Mouse (Mus musculus) neural tube, embryonic 14.5 days (tissue): Measurements from ENCODE around the gene Zmynd8. TPM values are rescaled to one million over a fixed set of nuclear protein-coding genes. Genes with fewer than 3 reads are reported as not detected.

Experiments
- ATAC-seq: fragments of 200-750 bp; cut with Nextera tagmentation; 2 replicates; pipeline ENCODE4 v1.8.0; 2017; ENCODE audit warnings: low read depth, mild to moderate bottlenecking, moderate TSS enrichment, moderate library complexity
- H3K27ac ChIP-seq: fragments of 300-500 bp; sonication (generic); 2 replicates; pipeline ENCODE4 v1.5.1; 2014; ENCODE audit warnings: low read depth, mild to moderate bottlenecking, control low read depth, low read length, moderate library complexity, mixed read lengths
- H3K27me3 ChIP-seq: fragments of 300-500 bp; sonication (generic); 2 replicates; pipeline ENCODE4 v1.6.1; 2014; ENCODE audit warnings: low read length; ENCODE audit not compliant: control insufficient read depth, insufficient read depth
- H3K36me3 ChIP-seq: fragments of 300-500 bp; sonication (generic); 2 replicates; pipeline ENCODE4 v1.6.1; 2014; ENCODE audit warnings: low read length, mixed read lengths; ENCODE audit not compliant: control insufficient read depth, insufficient read depth
- H3K4me1 ChIP-seq: fragments of 300-500 bp; sonication (generic); 2 replicates; pipeline ENCODE4 v1.6.1; 2014; ENCODE audit warnings: low read length; ENCODE audit not compliant: control insufficient read depth, insufficient read depth
- H3K4me2 ChIP-seq: fragments of 300-500 bp; sonication (generic); 2 replicates; pipeline ENCODE4 v1.6.1; 2014; ENCODE audit warnings: mild to moderate bottlenecking, low read depth, low read length, control low read depth
- H3K4me3 ChIP-seq: fragments of 300-500 bp; sonication (generic); 2 replicates; pipeline ENCODE4 v1.5.1; 2014; ENCODE audit warnings: low read depth, low read length, control low read depth, mixed read lengths
- H3K9ac ChIP-seq: fragments of 300-500 bp; sonication (generic); replicated peaks from 2 replicates; pipeline ENCODE4 v1.6.1; 2014; ENCODE audit warnings: low read depth, mild to moderate bottlenecking, control low read depth, low read length, mixed read lengths
- H3K9me3 ChIP-seq: fragments of 300-500 bp; sonication (generic); 2 replicates; pipeline ENCODE4 v1.6.1; 2016; ENCODE audit warnings: low read length; ENCODE audit not compliant: control insufficient read depth
- WGBS: fragments of 180-500 bp; shearing (Covaris S2); extraction: QIAGEN DNeasy Blood & Tissue Kit; methylation state at CpG from one replicate; pipeline ENCODE4 v1.1.7; 2014; 5-methylcytosine and 5-hydroxymethylcytosine counted together
- polyA plus RNA-seq: library from polyadenylated mRNA; unstranded; fragments of >200 nt; fragmentation: Nextera tagmentation; extraction: Ambion mirVana; gene quantifications from 2 replicates; pipeline ENCODE4 v1.2.1, GENCODE M21; 2014

Gene Zmynd8
- polyA plus RNA-seq, 1 experiment from 2014 or later: 69.3 TPM

GRCm38 (mm10) chr2:165832295-165832694 lies 66.5 kb downstream of the Zmynd8 start:
- Histone ChIP-seq H3K27me3 (no peaks in the 10 kb centered on the region), H3K4me2 (no peak overlapping the region), H3K27ac (no peak overlapping the region; the same call in 1 of the 2 replicates), H3K4me3 (no peak overlapping the region), H3K9ac (no peak overlapping the region), H3K4me1 (no peaks in the 10 kb centered on the region), H3K9me3 (no peaks in the 10 kb centered on the region), H3K36me3 (peaks cover 54% of the 10 kb centered on the region)
- WGBS: 83% methylated on average over 9 of the region's 9 CpGs
- no peak for ATAC-seq

GRCm38 (mm10) chr2:165831637-165832289 lies 67.1 kb downstream of the Zmynd8 start:
- Histone ChIP-seq H3K27me3 (no peaks in the 10 kb centered on the region), H3K4me1 (no peaks in the 10 kb centered on the region), H3K9ac (no peak overlapping the region), H3K9me3 (no peaks in the 10 kb centered on the region), H3K36me3 (peaks cover 57% of the 10 kb centered on the region), H3K4me2 (no peak overlapping the region), H3K4me3 (no peak overlapping the region), H3K27ac (no peak overlapping the region)
- ATAC-seq: no peak
- whole genome bisulfite sequencing: 82% methylated on average over 8 of the region's 8 CpGs

- H3K4me1 ChIP-seq: no peaks in the 10 kb centered on the region
- no peak overlapping the region for H3K9ac ChIP-seq
- no peak for ATAC-seq
- no peak overlapping the region for H3K27ac ChIP-seq
- H3K27me3 ChIP-seq: no peaks in the 10 kb centered on the region
- 59% methylated on average over 12 of the region's 12 CpGs for WGBS
- peaks cover 62% of the 10 kb centered on the region for H3K36me3 ChIP-seq
- H3K4me3 ChIP-seq: no peak overlapping the region
- H3K9me3 ChIP-seq: no peaks in the 10 kb centered on the region
- H3K4me2 ChIP-seq: no peak overlapping the region
Measured at GRCm38 (mm10) chr2:165828770-165829169, 70.0 kb downstream of the Zmynd8 start.

- no peaks in the 10 kb centered on the region for H3K27me3 ChIP-seq
Measured at GRCm38 (mm10) chr2:165825964-165826712, 72.7 kb downstream of the Zmynd8 start.

GRCm38 (mm10) chr2:165825261-165825900 lies 73.4 kb downstream of the Zmynd8 start:
- no peak overlapping the region for H3K4me3 ChIP-seq
- H3K9me3 ChIP-seq: no peaks in the 10 kb centered on the region
- 85% methylated on average over 17 of the region's 17 CpGs for WGBS
- H3K4me1 ChIP-seq: 0 out of 2 replicates have a peak, but pooled peaks cover 4% of the 10 kb centered on the region
- no peaks in the 10 kb centered on the region for H3K27me3 ChIP-seq
- peaks cover 48% of the 10 kb centered on the region for H3K36me3 ChIP-seq
- no peak overlapping the region for H3K9ac ChIP-seq
- 0 out of 2 replicates have a peak, but pooled peaks have one; percentile 29 for ATAC-seq
- no peak overlapping the region for H3K4me2 ChIP-seq
- no peak overlapping the region for H3K27ac ChIP-seq

More at GRCm38 (mm10) chr2:165825964-165826712, 72.7 kb downstream of the Zmynd8 start:
- no peak overlapping the region for H3K4me2 ChIP-seq
- ATAC-seq: peak; percentile 59; the same call in 1 of the 2 replicates
- peaks cover 47% of the 10 kb centered on the region for H3K36me3 ChIP-seq
- H3K27ac ChIP-seq: no peak overlapping the region
- no peaks in the 10 kb centered on the region for H3K4me1 ChIP-seq
- H3K4me3 ChIP-seq: no peak overlapping the region
- no peak overlapping the region for H3K9ac ChIP-seq
- H3K9me3 ChIP-seq: no peaks in the 10 kb centered on the region
- 61% methylated on average over 10 of the region's 10 CpGs for WGBS

GRCm38 (mm10) chr2:165824826-165825225 lies 74.0 kb downstream of the Zmynd8 start:
- Histone ChIP-seq H3K9me3 (no peaks in the 10 kb centered on the region), H3K36me3 (peaks cover 48% of the 10 kb centered on the region), H3K4me1 (0 out of 2 replicates have a peak, but pooled peaks cover 4% of the 10 kb centered on the region), H3K4me3 (no peak overlapping the region), H3K4me2 (no peak overlapping the region), H3K9ac (no peak overlapping the region), H3K27me3 (no peaks in the 10 kb centered on the region), H3K27ac (no peak overlapping the region)
- 0 out of 2 replicates have a peak, but pooled peaks have one; percentile 13 for ATAC-seq
- 77% methylated on average over 10 of the region's 10 CpGs for WGBS

GRCm38 (mm10) chr2:165822478-165822877 lies 76.3 kb downstream of the Zmynd8 start:
- no peak for ATAC-seq
- H3K36me3 ChIP-seq: peaks cover 45% of the 10 kb centered on the region
- WGBS: 93% methylated on average over 15 of the region's 15 CpGs
- H3K9me3 ChIP-seq: no peaks in the 10 kb centered on the region
- H3K4me1 ChIP-seq: 0 out of 2 replicates have a peak, but pooled peaks cover 4% of the 10 kb centered on the region
- H3K9ac ChIP-seq: no peak overlapping the region
- no peak overlapping the region for H3K27ac ChIP-seq
- no peak overlapping the region for H3K4me3 ChIP-seq
- no peak overlapping the region for H3K4me2 ChIP-seq
- no peaks in the 10 kb centered on the region for H3K27me3 ChIP-seq

GRCm38 (mm10) chr2:165821671-165822070 lies 77.1 kb downstream of the Zmynd8 start:
- no peaks in the 10 kb centered on the region for H3K9me3 ChIP-seq
- ATAC-seq: no peak
- H3K27me3 ChIP-seq: no peaks in the 10 kb centered on the region
- H3K9ac ChIP-seq: no peak overlapping the region
- H3K36me3 ChIP-seq: peaks cover 48% of the 10 kb centered on the region
- H3K4me1 ChIP-seq: 0 out of 2 replicates have a peak, but pooled peaks cover 4% of the 10 kb centered on the region
- no peak overlapping the region for H3K4me2 ChIP-seq
- no peak overlapping the region for H3K4me3 ChIP-seq
- 90% methylated on average over 12 of the region's 12 CpGs for WGBS
- H3K27ac ChIP-seq: no peak overlapping the region
